Mouse (Mus musculus): ENCODE results near the gene Gpr182. TPM values are rescaled to one million over a fixed set of nuclear protein-coding genes. Genes with fewer than 3 reads are reported as not detected.
"Not testable (repeated sequence)": the region's sequence is repeated elsewhere in the genome, so short reads cannot be mapped to it uniquely, and the experiment has no call there.

The Gpr182 gene
- 10 to 100 TPM; 13.7 to 17.4 TPM for total RNA-seq (2021)
- long read RNA-seq, experiment 1 = 0 reads
- long read RNA-seq, experiment 2, partial matches to known transcripts = 0 of 9 reads
- long read RNA-seq, experiment 2, other reads (novel, unspliced or antisense) = 5 of 9 reads

- DNase-seq (ENCODE audit: low spot score in 2 of 2) = no peak
Observed at GRCm38 (mm10) chr10:127751548-127751947, at the start of gene Gpr182. Gene Gpr182, minus strand, starts transcription at chr10:127751732.

DNA sequence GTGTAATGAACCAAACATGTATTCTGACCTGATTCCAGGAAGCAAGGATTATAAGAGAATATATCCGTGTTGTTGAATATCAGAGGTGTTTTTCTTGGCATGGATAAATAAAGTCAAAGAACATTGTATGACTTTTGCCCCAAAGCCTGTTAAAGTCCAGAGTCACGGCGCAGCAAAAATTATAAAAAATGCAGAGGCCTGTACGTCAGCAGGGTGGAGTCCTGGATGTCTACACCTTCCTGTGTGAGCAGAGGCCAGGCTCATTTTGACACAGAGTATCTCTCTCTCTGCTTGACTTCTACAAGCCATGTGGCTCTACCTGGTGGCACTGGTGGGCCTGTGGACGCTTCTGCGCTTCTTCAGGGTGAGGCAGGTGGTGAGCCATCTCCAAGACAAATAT is 49.4 kb upstream of the Gpr182 start, which contains the start of gene Rdh16:
Gene Rdh16, plus strand, starts transcription at position 262 of the 400 bp plus-strand sequence.
- no peak for DNase-seq (ENCODE audit: low spot score in 2 of 2)

- DNase-seq (ENCODE audit: low spot score in 2 of 2) = no peak
Observed at GRCm38 (mm10) chr10:127799295-127799694, 47.8 kb upstream of the Gpr182 start.

GRCm38 (mm10) chr10:127785411-127785810 is 33.9 kb upstream of the Gpr182 start:
- not testable (repeated sequence) for DNase-seq (ENCODE audit: low spot score in 2 of 2)

DNA sequence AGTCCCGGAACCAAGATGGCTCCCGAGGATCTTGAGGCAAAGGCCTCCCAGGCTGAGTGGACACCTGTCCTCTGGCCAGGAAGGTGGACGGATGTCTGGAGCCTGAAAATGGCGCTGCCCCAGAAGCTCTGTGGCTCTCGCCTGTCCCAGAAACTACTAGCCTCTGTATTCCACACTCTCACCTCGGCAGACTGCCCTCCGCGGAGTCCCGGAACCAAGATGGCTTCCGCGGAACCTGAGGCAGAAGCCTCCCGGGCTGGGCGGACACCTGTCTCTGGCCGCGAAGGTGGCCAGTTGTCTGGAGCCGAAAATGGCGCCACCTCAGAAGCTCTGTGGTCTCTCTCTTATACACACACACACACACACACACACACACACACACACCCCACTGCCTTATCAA is 30.8 kb upstream of the Gpr182 start:
- not testable (repeated sequence) for DNase-seq (ENCODE audit: low spot score in 2 of 2)

DNA sequence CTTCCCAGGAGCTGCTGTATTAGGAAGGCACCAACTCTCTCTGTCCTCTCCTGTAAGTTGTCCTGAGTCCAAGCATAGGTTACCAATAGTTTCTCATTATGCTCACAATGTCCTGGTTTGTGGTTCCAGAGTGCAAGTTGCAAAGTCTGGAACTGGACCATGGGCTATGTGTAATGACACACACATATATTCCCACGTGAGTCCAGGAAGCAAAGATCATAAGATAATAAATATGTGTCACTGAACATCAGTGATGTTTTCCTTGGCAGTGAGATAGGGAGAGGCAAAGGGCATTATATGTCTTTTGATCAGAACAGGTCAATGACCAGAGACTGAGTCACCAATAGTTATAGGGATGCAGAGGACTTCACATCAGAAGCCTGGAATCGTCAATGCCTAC is 24.5 kb upstream of the Gpr182 start, which contains the start of gene Rdh9:
Gene Rdh9, plus strand, starts transcription at position 376 of the 400 bp plus-strand sequence.
- DNase-seq (ENCODE audit: low spot score in 2 of 2) = no peak

DNA sequence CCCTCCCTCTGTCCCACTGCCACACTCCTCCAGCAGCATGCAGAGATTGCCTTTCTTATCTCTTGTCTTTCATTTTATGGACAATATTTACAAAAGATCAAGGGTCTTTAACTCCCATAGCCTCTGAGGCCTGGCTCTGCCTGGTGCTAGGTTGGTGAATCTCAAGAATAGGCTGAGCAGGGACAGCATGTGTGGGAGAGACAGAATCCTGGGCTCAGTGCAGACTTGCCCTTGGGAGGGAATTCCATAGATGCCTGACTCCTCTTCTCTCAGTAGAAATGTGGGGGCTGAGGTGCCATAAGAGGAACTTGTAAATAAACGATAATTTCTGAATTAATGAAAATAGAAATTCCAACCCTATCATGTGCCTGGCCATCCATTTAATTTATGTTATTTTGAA is 15.0 kb upstream of the Gpr182 start:
- DNase-seq (ENCODE audit: low spot score in 2 of 2) = no peak

DNA sequence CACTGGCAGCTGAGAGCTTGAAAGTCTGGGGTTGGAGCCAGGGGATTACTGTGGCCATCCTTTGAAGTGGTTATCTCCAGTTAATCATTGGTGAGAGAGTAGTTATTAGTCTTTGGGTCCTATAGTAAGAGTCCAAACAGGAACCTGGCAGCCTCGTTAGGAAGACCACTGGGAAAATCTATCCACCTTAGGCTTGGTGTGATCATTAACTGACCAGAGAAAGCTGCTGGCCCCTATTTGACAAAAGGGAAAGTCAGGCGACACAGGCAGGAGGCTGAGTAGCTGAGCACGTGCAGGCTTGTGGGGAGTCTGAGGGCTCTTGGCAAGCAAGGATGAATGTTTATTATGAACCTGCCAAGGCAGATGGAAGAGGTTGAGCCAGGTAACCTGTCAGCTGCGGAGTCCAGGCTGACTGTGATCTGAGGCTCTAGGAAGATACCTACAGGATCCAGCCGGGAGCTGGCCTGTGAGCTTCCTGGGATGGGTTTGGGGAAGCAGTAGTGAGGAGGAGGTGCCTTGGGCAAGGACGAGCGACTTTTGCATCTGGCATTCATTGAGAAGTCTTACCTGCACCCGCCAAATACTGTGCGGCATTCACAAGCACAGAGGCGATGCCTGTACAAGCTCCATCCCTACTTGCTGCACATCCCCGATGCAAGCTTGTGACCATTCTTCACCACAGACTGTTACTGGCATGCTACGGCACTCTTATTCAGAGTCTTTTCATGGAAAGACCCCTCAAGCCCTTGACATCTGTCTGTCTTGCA is 12.6 kb upstream of the Gpr182 start:
- DNase-seq (ENCODE audit: low spot score in 2 of 2) = peak in 1 of 2 experiments; percentile 1

- peak in 1 of 2 experiments; percentile 1 for DNase-seq (ENCODE audit: low spot score in 2 of 2)
Observed at GRCm38 (mm10) chr10:127762926-127763325, 11.4 kb upstream of the Gpr182 start.

GRCm38 (mm10) chr10:127759181-127760110 is 7.9 kb upstream of the Gpr182 start, which contains the start of the genes Rdh1 and Rdh16f1:
Gene Rdh1, plus strand, starts transcription at chr10:127759721.
Gene Rdh16f1, plus strand, starts transcription at chr10:127759787.
- DNase-seq (ENCODE audit: low spot score in 2 of 2) = no peak

DNA sequence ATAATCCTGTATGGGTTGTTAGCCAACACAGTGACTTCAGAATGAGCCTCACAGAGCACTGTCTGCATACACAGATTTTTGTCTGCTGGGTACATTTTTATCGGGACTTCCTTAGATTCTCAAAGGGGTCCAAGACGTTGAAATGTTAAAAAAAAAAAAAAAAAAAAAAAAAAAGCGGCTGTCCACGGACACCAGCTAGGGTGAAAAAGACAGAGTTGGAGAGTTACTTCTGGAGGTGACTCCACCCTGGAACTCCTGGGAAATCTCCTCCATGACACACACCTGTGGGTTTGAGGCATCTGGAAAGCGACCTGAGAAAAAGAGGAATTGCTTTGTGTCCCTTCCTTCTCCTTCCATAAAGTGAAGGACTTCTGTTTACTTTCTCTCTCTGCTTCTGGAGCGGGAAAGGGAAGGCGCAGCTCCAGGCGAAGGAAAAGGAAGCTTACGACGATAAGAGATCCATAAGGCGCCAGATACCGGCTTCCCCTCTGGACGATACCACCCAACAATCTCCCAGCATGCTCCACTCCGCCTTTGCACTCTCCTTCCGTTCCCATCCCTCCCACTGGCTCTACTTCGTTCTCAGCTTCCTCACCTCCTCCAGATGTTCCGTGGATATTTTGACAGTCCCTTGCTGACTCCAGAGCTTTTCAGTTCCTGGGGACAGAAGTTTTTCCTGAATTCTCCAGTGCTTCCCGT is 4.4 kb upstream of the Gpr182 start:
- no peak for DNase-seq (ENCODE audit: low spot score in 2 of 2)

- no peak for DNase-seq (ENCODE audit: low spot score in 2 of 2)
Observed at GRCm38 (mm10) chr10:127755246-127755645, 3.7 kb upstream of the Gpr182 start.

- no peak for DNase-seq (ENCODE audit: low spot score in 2 of 2)
Observed at GRCm38 (mm10) chr10:127754566-127755166, 3.1 kb upstream of the Gpr182 start.

GRCm38 (mm10) chr10:127750136-127750777 is 1.3 kb downstream of the Gpr182 start:
- no peak for DNase-seq (ENCODE audit: low spot score in 2 of 2)

GRCm38 (mm10) chr10:127748847-127749612 is 2.5 kb downstream of the Gpr182 start:
- peak in 1 of 2 experiments; percentile 33 for DNase-seq (ENCODE audit: low spot score in 2 of 2)

DNA sequence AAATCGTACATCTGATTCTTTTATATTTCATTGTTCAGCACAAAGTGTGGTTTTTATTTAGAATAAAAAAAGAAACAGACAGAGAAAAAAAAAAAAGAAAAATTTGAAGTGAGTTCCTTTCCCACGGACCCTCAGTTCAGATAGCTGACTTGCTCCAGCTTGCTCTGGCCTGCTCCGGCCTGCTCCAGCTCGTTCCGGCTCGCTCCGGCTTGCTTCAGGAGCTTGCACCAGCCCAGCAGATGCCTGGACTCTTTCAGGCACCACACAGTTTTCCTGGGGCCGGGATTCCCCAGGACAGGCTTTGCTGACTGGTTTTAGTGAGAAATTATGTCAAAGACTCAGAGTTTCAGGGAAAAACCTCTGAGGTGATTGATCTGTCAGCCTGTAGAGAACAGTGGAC is 4.3 kb downstream of the Gpr182 start:
- no peak for DNase-seq (ENCODE audit: low spot score in 2 of 2)

GRCm38 (mm10) chr10:127745886-127746285 is 5.6 kb downstream of the Gpr182 start:
- DNase-seq (ENCODE audit: low spot score in 2 of 2) = no peak

DNA sequence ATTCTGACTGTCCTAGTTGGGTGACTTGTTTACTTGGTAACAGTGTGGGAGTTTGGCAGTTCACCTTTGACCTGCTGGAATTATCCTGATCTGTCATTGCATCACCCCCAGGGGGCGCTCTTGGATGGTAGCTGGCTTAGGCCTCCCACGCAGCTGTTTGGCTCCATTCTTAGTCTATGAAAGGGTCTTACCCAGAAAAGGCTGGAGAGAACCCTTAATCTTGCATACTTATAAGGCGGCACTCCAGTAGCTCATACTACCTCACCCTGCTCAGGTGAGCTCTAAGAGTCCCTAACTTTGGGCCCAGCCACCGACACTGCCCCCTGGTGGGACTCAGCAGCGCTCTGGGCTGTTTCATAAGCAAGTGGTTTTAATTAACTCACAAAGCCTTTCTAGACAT is 6.9 kb downstream of the Gpr182 start:
- DNase-seq (ENCODE audit: low spot score in 2 of 2) = peak; percentile 33 to 41

- DNase-seq (ENCODE audit: low spot score in 2 of 2) = peak in 1 of 2 experiments; percentile 28
Observed at GRCm38 (mm10) chr10:127739661-127740161, 11.8 kb downstream of the Gpr182 start.
